Mouse (Mus musculus): ENCODE results near the gene Anks1.

GRCm38 (mm10) chr17:28067303-28067702, 158.2 kb downstream of the Anks1 start:
- TF ChIP-seq CTCF (IDR thresholded peaks at IDR 0.05; ENCODE audit: low read depth, low read length) (no peak), POLR2AphosphoS5 (IDR thresholded peaks at IDR 0.05; ENCODE audit: insufficient replicate concordance, low read depth, low read length) (no peak)
